Mouse (Mus musculus): ENCODE results near the gene Scgb2b21. TPM values are rescaled to one million over a fixed set of nuclear protein-coding genes. Genes with fewer than 3 reads are reported as not detected.
"Not testable (repeated sequence)": the region's sequence is repeated elsewhere in the genome, so short reads cannot be mapped to it uniquely, and the experiment has no call there.

Scgb2b21 gene
- not detected for total RNA-seq (2022)

- DNase-seq (ENCODE audit: low spot score in 2 of 2): no peak
Observed at GRCm38 (mm10) chr7:33520358-33520757, at the start of gene Scgb2b21. TSS of gene Scgb2b21 (minus strand) at chr7:33520458.

DNA sequence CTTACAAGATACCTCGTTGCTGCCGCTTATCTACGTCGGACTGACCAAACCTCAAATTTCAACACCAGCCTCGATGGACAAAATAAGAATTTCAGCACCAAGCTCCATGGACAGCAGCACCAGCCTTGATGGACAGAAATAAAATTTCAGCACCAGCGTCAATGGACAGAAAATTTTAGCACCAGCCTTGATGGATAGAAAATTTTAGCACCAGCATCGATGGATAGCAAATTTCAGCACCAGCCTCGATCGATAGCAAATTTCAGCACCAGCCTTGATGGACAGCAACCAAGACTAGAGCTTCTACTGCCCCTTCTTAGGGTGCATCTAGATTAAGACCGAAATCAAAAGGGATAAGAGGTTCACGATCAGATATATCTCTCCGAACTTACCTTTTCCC, 23.2 kb upstream of the Scgb2b21 start:
- not testable (repeated sequence) for DNase-seq (ENCODE audit: low spot score in 2 of 2)

Other genes with a start within 250 kb of the Scgb2b21 start
- gene Scgb2b19, start 240.1 kb downstream of the Scgb2b21 start, total RNA-seq (2022): not detected
- gene Scgb1b19, start 233.2 kb downstream of the Scgb2b21 start, total RNA-seq (2022): not detected
- gene Scgb2b20, start 154.1 kb downstream of the Scgb2b21 start, total RNA-seq (2022): not detected
- gene Scgb1b20, start 147.2 kb downstream of the Scgb2b21 start, total RNA-seq (2022): not detected
- not detected for gene Scgb2b24, start 218.9 kb upstream of the Scgb2b21 start, total RNA-seq (2022)
- gene Scgb1b24, start 223.3 kb upstream of the Scgb2b21 start, total RNA-seq (2022): not detected

All from left cerebral cortex, adult 8-10 months (tissue).